8 mouse cellular contexts compared by ENCODE assay signal in the genomic region with DNA sequence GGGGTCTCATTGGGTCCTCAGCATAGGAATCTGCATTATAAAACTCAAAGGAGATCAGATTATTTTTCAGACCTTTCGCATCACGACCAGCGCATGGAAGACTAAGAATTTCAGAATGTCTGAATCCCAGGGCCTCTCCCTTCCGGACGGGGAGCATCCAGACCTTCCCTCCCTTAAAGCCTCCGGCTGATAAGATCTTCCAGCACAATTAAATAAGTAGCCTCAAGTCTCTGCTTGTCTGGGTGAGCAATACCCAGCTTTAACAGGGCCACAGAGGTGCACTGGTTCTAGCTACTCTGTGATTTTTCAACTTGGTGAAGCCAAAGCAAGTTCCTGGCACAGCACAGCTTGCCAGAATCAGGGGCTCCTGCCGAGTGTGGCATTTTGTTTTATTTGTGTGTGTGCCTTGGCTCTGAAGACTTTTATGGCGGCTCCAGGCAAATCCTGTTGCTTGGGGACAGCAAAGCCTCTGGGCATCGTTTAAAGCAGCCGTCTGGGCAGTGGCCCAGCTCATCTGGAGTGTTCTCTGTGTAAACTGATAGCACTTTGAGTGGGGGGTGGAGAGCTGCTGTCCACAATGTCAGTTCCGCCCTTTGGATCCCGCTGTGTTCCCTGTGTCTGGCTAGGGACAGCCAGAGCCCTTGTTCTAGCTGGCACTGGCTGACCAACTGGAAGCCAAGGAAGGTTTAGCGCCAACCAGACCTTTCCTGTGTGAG. TPM values are rescaled to one million over a fixed set of nuclear protein-coding genes. Genes with fewer than 3 reads are reported as not detected.
DNase-seq lines count a peak whose midpoint lies in the region; ATAC-seq lines count a peak whose summit lies in the region.

No protein-coding gene starts in this region.

- H3K9me3 ChIP-seq in hindbrain, embryonic 14.5 days (ENCODE audit: control insufficient read depth, low read length), result no peaks in the 10 kb centered on the region

- no peak overlapping the region for H3K9ac ChIP-seq in hindbrain, embryonic 14.5 days

- no peak overlapping the region for H3K27ac ChIP-seq in hindbrain, embryonic 14.5 days

- ATAC-seq in hindbrain, embryonic 14.5 days (ENCODE audit: low FRiP score), result peak; percentile 78
- ATAC-seq in erythroid progenitor cell, adult 5-6 weeks (replicated peaks; ENCODE audit: low FRiP score, poor library complexity, severe bottlenecking), result no peak

- 36% methylated on average over 13 of the region's 13 CpGs for WGBS in hindbrain, embryonic 14.5 days

- no peaks in the 10 kb centered on the region for H3K27me3 ChIP-seq in hindbrain, embryonic 14.5 days (ENCODE audit: control insufficient read depth, insufficient read depth, low read length)

- H3K4me1 ChIP-seq in hindbrain, embryonic 14.5 days (replicated peaks; ENCODE audit: control insufficient read depth, insufficient read depth, low read length), result no peaks in the 10 kb centered on the region; the same call in 1 of the 2 replicates

- H3K36me3 ChIP-seq in hindbrain, embryonic 14.5 days (replicated peaks; ENCODE audit: control insufficient read depth, insufficient read depth), result no peaks in the 10 kb centered on the region

- DNase-seq in Muller cell, postnatal 12 days (ENCODE audit: inconsistent ontology term), result peak; percentile 91
- peak; percentile 71 for DNase-seq in cerebellum, adult 9-11 months
- peak; percentile 85 for DNase-seq in gastrocnemius, adult 18-20 months (ENCODE audit: low spot score)
- peak; percentile 63 for DNase-seq in hindbrain, embryonic 14.5 days (ENCODE audit: low spot score)
- DNase-seq in left cerebral cortex, adult 18-20 months (ENCODE audit: low spot score in 2 of 2), result peak; percentile 20 to 41
- peak; percentile 60 for DNase-seq in lung, postnatal 14 days
- peak; percentile 20 for DNase-seq in right cerebral cortex, postnatal 25 days

- peak overlapping the region; percentile 42 for H3K4me2 ChIP-seq in hindbrain, embryonic 14.5 days (replicated peaks)

- H3K4me3 ChIP-seq in hindbrain, embryonic 14.5 days (replicated peaks; ENCODE audit: low read length), result no peak overlapping the region; the same call in 1 of the 2 replicates

RNA-seq across cellular contexts. Expression of gene Aox1, which starts 0.6 kb away (rescaled TPM):
- 10 to 100 TPM in 1 of 2 experiments, 1 to 10 TPM in 1; 7.9 to 10.8 TPM for total RNA-seq in gastrocnemius, adult 18-20 months (2021)
- polyA plus RNA-seq in hindbrain, embryonic 14.5 days (2014; fragmentation: Nextera tagmentation; extraction: Ambion mirVana), result 0.21 and 0.31 TPM in 2 replicates
- total RNA-seq in left cerebral cortex, adult 18-20 months (2021), result 1 to 10 TPM; 3.3 to 3.5 TPM
- total RNA-seq in erythroid progenitor cell, adult 5-6 weeks (2015; ENCODE audit: low replicate concordance), result 0.42 TPM in 1 of 2 replicates, not detected in the other
- total RNA-seq in erythroid progenitor cell, adult 5-6 weeks (2017; ENCODE audit: low replicate concordance), result 0.39 and 0.76 TPM in 2 replicates

RNA-seq across cellular contexts. Expression of gene Kctd18, which starts 11.6 kb away (rescaled TPM):
- total RNA-seq in gastrocnemius, adult 18-20 months (2021), result 1 to 10 TPM; 4.7 to 5.6 TPM
- 24.8 and 27.3 TPM in 2 replicates for polyA plus RNA-seq in hindbrain, embryonic 14.5 days (2014; fragmentation: Nextera tagmentation; extraction: Ambion mirVana)
- total RNA-seq in left cerebral cortex, adult 18-20 months (2021), result 10 to 100 TPM; 14.4 to 17.6 TPM
- total RNA-seq in erythroid progenitor cell, adult 5-6 weeks (2015; ENCODE audit: low replicate concordance), result 7.6 TPM in 1 of 2 replicates, not detected in the other
- total RNA-seq in erythroid progenitor cell, adult 5-6 weeks (2017; ENCODE audit: low replicate concordance), result 1.4 and 11.9 TPM in 2 replicates

RNA-seq across cellular contexts. Expression of gene Sgo2a, which starts 34.5 kb away (rescaled TPM):
- total RNA-seq in gastrocnemius, adult 18-20 months (2021), result under 1 TPM; 0.27 to 0.31 TPM
- polyA plus RNA-seq in hindbrain, embryonic 14.5 days (2014; fragmentation: Nextera tagmentation; extraction: Ambion mirVana), result 3.1 and 3.6 TPM in 2 replicates
- under 1 TPM; 0.21 to 0.63 TPM for total RNA-seq in left cerebral cortex, adult 18-20 months (2021)
- total RNA-seq in erythroid progenitor cell, adult 5-6 weeks (2015; ENCODE audit: low replicate concordance), result 72.1 and 89.7 TPM in 2 replicates
- 94.0 and 109 TPM in 2 replicates for total RNA-seq in erythroid progenitor cell, adult 5-6 weeks (2017; ENCODE audit: low replicate concordance)

Comparison
In these comparisons a context has a peak if more than half of its experiments do, and no peak if none do; other contexts are left out.
1. DNase-seq: peak in every context shown above with its lines; median percentile 91 in Muller cell, postnatal 12 days; 85 in gastrocnemius, adult 18-20 months; 71 in cerebellum, adult 9-11 months; 63 in hindbrain, embryonic 14.5 days; 60 in lung, postnatal 14 days; 30 in left cerebral cortex, adult 18-20 months; 20 in right cerebral cortex, postnatal 25 days.
2. RNA of gene Sgo2a, which starts 34.5 kb away (total RNA-seq): 72.1 to 109 TPM in erythroid progenitor cell, adult 5-6 weeks; 0.21 to 0.63 TPM in left cerebral cortex, adult 18-20 months and 0.27 to 0.31 TPM in gastrocnemius, adult 18-20 months; every median in the first group is over 10 times any median in the second.